Mouse (Mus musculus) kidney, embryonic 15.5 days (tissue): ENCODE results near the gene Bicc1. TPM values are rescaled to one million over a fixed set of nuclear protein-coding genes. Genes with fewer than 3 reads are reported as not detected.

Experiments
- ATAC-seq: fragments of 200-750 bp; cut with Nextera tagmentation; replicated peaks from 2 replicates; pipeline ENCODE4 v1.8.0; 2017; ENCODE audit warnings: moderate TSS enrichment; ENCODE audit not compliant: low FRiP score
- H3K27ac ChIP-seq: fragments of 300-500 bp; sonication (generic); 2 replicates; pipeline ENCODE4 v1.5.1; 2015; ENCODE audit warnings: mild to moderate bottlenecking, inconsistent platforms
- H3K27me3 ChIP-seq: fragments of 300-500 bp; sonication (generic); 2 replicates; pipeline ENCODE4 v1.6.1; 2015; ENCODE audit warnings: inconsistent platforms
- H3K36me3 ChIP-seq: fragments of 300-500 bp; sonication (generic); 2 replicates; pipeline ENCODE4 v1.6.1; 2015; ENCODE audit warnings: inconsistent platforms
- H3K4me1 ChIP-seq: fragments of 300-500 bp; sonication (generic); 2 replicates; pipeline ENCODE4 v1.6.1; 2015; ENCODE audit warnings: inconsistent platforms
- H3K4me2 ChIP-seq: fragments of 300-500 bp; sonication (generic); 2 replicates; pipeline ENCODE4 v1.6.1; 2015; ENCODE audit warnings: moderate library complexity, mild to moderate bottlenecking, inconsistent platforms
- H3K4me3 ChIP-seq: fragments of 300-500 bp; sonication (generic); replicated peaks from 2 replicates; pipeline ENCODE4 v1.5.1; 2015; ENCODE audit warnings: mild to moderate bottlenecking, inconsistent platforms
- H3K9ac ChIP-seq: fragments of 300-500 bp; sonication (generic); 2 replicates; pipeline ENCODE4 v1.6.1; 2015; ENCODE audit warnings: mild to moderate bottlenecking, inconsistent platforms
- H3K9me3 ChIP-seq: fragments of 300-500 bp; sonication (generic); replicated peaks from 2 replicates; pipeline ENCODE4 v1.6.1; 2016; ENCODE audit warnings: inconsistent platforms
- WGBS: fragments of 180-500 bp; shearing (Covaris S2); methylation state at CpG from one replicate; pipeline ENCODE4 v1.1.7; 2015; ENCODE audit warnings: mixed read lengths; 5-methylcytosine and 5-hydroxymethylcytosine counted together
- polyA plus RNA-seq: library from polyadenylated mRNA; unstranded; fragments of >200 nt; fragmentation: Nextera tagmentation; extraction: Ambion mirVana; gene quantifications from 2 replicates; pipeline ENCODE4 v1.2.1, GENCODE M21; 2015

The Bicc1 gene
- polyA plus RNA-seq, 1 experiment from 2014 or later, result 40.3 TPM

GRCm38 (mm10) chr10:70919851-70920250 is 239.6 kb downstream of the Bicc1 start:
- WGBS, result 48% methylated on average over 1 of the region's 1 CpGs
- no peak overlapping the region for H3K4me2 ChIP-seq

GRCm38 (mm10) chr10:70919031-70919663 is 240.4 kb downstream of the Bicc1 start:
- H3K27me3 ChIP-seq, result no peaks in the 10 kb centered on the region
- H3K4me2 ChIP-seq, result no peak overlapping the region
- 0 out of 2 replicates have a peak, but pooled peaks cover 4% of the 10 kb centered on the region for H3K9me3 ChIP-seq
- H3K36me3 ChIP-seq, result peaks cover 16% of the 10 kb centered on the region
- no peak overlapping the region for H3K9ac ChIP-seq
- no peak overlapping the region for H3K4me3 ChIP-seq
- no peaks in the 10 kb centered on the region for H3K4me1 ChIP-seq
- WGBS, result 76% methylated on average over 13 of the region's 13 CpGs
- no peak for ATAC-seq
- no peak overlapping the region for H3K27ac ChIP-seq

More at GRCm38 (mm10) chr10:70919851-70920250, 239.6 kb downstream of the Bicc1 start:
- Histone ChIP-seq H3K27ac (no peak overlapping the region), H3K9ac (no peak overlapping the region), H3K4me3 (no peak overlapping the region), H3K4me1 (no peaks in the 10 kb centered on the region), H3K9me3 (0 out of 2 replicates have a peak, but pooled peaks cover 4% of the 10 kb centered on the region), H3K36me3 (peaks cover 19% of the 10 kb centered on the region), H3K27me3 (no peaks in the 10 kb centered on the region)
- no peak for ATAC-seq

- 83% methylated on average over 6 of the region's 6 CpGs for WGBS
- Histone ChIP-seq H3K4me2 (no peak overlapping the region), H3K4me1 (no peaks in the 10 kb centered on the region), H3K9me3 (0 out of 2 replicates have a peak, but pooled peaks cover 4% of the 10 kb centered on the region), H3K9ac (no peak overlapping the region), H3K27ac (no peak overlapping the region), H3K4me3 (no peak overlapping the region), H3K27me3 (no peaks in the 10 kb centered on the region), H3K36me3 (no peaks in the 10 kb centered on the region)
- ATAC-seq, result no peak
Measured at GRCm38 (mm10) chr10:70916697-70917096, 242.8 kb downstream of the Bicc1 start.

GRCm38 (mm10) chr10:70915096-70915495 is 244.4 kb downstream of the Bicc1 start:
- no peaks in the 10 kb centered on the region for H3K27me3 ChIP-seq
- H3K4me3 ChIP-seq, result no peak overlapping the region
- WGBS, result 95% methylated on average over 6 of the region's 6 CpGs
- H3K9ac ChIP-seq, result no peak overlapping the region
- H3K27ac ChIP-seq, result no peak overlapping the region
- no peak for ATAC-seq
- 0 out of 2 replicates have a peak, but pooled peaks cover 4% of the 10 kb centered on the region for H3K9me3 ChIP-seq
- H3K36me3 ChIP-seq, result no peaks in the 10 kb centered on the region
- H3K4me2 ChIP-seq, result no peak overlapping the region
- H3K4me1 ChIP-seq, result no peaks in the 10 kb centered on the region

GRCm38 (mm10) chr10:70903936-70904335 is 255.6 kb downstream of the Bicc1 start:
- H3K36me3 ChIP-seq, result no peaks in the 10 kb centered on the region
- H3K27ac ChIP-seq, result no peak overlapping the region
- H3K4me1 ChIP-seq, result no peaks in the 10 kb centered on the region
- H3K9ac ChIP-seq, result no peak overlapping the region
- 76% methylated on average over 7 of the region's 7 CpGs for WGBS
- no peaks in the 10 kb centered on the region for H3K27me3 ChIP-seq
- no peak overlapping the region for H3K4me2 ChIP-seq
- no peaks in the 10 kb centered on the region for H3K9me3 ChIP-seq
- no peak for ATAC-seq
- no peak overlapping the region for H3K4me3 ChIP-seq

GRCm38 (mm10) chr10:70902751-70903485 is 256.6 kb downstream of the Bicc1 start:
- no peak overlapping the region for H3K4me3 ChIP-seq
- WGBS, result 66% methylated on average over 5 of the region's 5 CpGs

GRCm38 (mm10) chr10:70901193-70901875 is 258.2 kb downstream of the Bicc1 start:
- H3K36me3 ChIP-seq, result no peaks in the 10 kb centered on the region
- 89% methylated on average over 11 of the region's 11 CpGs for WGBS
- H3K9ac ChIP-seq, result no peak overlapping the region
- no peak overlapping the region for H3K4me3 ChIP-seq
- ATAC-seq, result no peak
- no peaks in the 10 kb centered on the region for H3K9me3 ChIP-seq
- no peak overlapping the region for H3K27ac ChIP-seq
- H3K4me1 ChIP-seq, result no peaks in the 10 kb centered on the region
- H3K27me3 ChIP-seq, result no peaks in the 10 kb centered on the region
- H3K4me2 ChIP-seq, result no peak overlapping the region

More at GRCm38 (mm10) chr10:70902751-70903485, 256.6 kb downstream of the Bicc1 start:
- ATAC-seq, result no peak
- no peak overlapping the region for H3K9ac ChIP-seq
- H3K36me3 ChIP-seq, result no peaks in the 10 kb centered on the region
- no peaks in the 10 kb centered on the region for H3K27me3 ChIP-seq
- H3K9me3 ChIP-seq, result no peaks in the 10 kb centered on the region
- no peaks in the 10 kb centered on the region for H3K4me1 ChIP-seq
- H3K27ac ChIP-seq, result no peak overlapping the region
- no peak overlapping the region for H3K4me2 ChIP-seq

- no peak overlapping the region for H3K4me2 ChIP-seq
- H3K27me3 ChIP-seq, result no peaks in the 10 kb centered on the region
- H3K4me1 ChIP-seq, result no peaks in the 10 kb centered on the region
- H3K9me3 ChIP-seq, result no peaks in the 10 kb centered on the region
- no peak overlapping the region for H3K4me3 ChIP-seq
- ATAC-seq, result no peak
- 85% methylated on average over 8 of the region's 8 CpGs for WGBS
- no peaks in the 10 kb centered on the region for H3K36me3 ChIP-seq
- H3K27ac ChIP-seq, result no peak overlapping the region
- H3K9ac ChIP-seq, result no peak overlapping the region
Measured at GRCm38 (mm10) chr10:70895891-70896290, 263.6 kb downstream of the Bicc1 start.

- Histone ChIP-seq H3K9me3 (no peaks in the 10 kb centered on the region), H3K4me1 (peaks cover 4% of the 10 kb centered on the region; the same call in 1 of the 2 replicates), H3K36me3 (no peaks in the 10 kb centered on the region), H3K27ac (no peak overlapping the region), H3K4me3 (no peak overlapping the region), H3K27me3 (no peaks in the 10 kb centered on the region), H3K9ac (no peak overlapping the region), H3K4me2 (no peak overlapping the region)
- WGBS, result 33% methylated on average over 1 of the region's 1 CpGs
- ATAC-seq, result no peak
Measured at GRCm38 (mm10) chr10:70878046-70878445, 281.5 kb downstream of the Bicc1 start.

GRCm38 (mm10) chr10:70877631-70878030 is 281.9 kb downstream of the Bicc1 start:
- Histone ChIP-seq H3K4me1 (peaks cover 4% of the 10 kb centered on the region; the same call in 1 of the 2 replicates), H3K27me3 (no peaks in the 10 kb centered on the region), H3K4me2 (no peak overlapping the region), H3K4me3 (no peak overlapping the region), H3K36me3 (no peaks in the 10 kb centered on the region), H3K27ac (no peak overlapping the region), H3K9me3 (no peaks in the 10 kb centered on the region), H3K9ac (no peak overlapping the region)
- WGBS, result 47% methylated on average over 8 of the region's 8 CpGs
- ATAC-seq, result no peak

- ATAC-seq, result no peak
- Histone ChIP-seq H3K27me3 (no peaks in the 10 kb centered on the region), H3K9ac (no peak overlapping the region), H3K4me3 (no peak overlapping the region), H3K27ac (no peak overlapping the region), H3K4me1 (peaks cover 4% of the 10 kb centered on the region; the same call in 1 of the 2 replicates), H3K9me3 (no peaks in the 10 kb centered on the region), H3K4me2 (no peak overlapping the region), H3K36me3 (no peaks in the 10 kb centered on the region)
- WGBS, result 90% methylated on average over 9 of the region's 9 CpGs
Measured at GRCm38 (mm10) chr10:70876522-70876921, 283.0 kb downstream of the Bicc1 start.

- H3K27me3 ChIP-seq, result no peaks in the 10 kb centered on the region
- no peak for ATAC-seq
- no peak overlapping the region for H3K4me3 ChIP-seq
- no peak overlapping the region for H3K4me2 ChIP-seq
- no peak overlapping the region for H3K9ac ChIP-seq
- H3K36me3 ChIP-seq, result no peaks in the 10 kb centered on the region
- WGBS, result 73% methylated on average over 8 of the region's 8 CpGs
- H3K9me3 ChIP-seq, result no peaks in the 10 kb centered on the region
- H3K4me1 ChIP-seq, result peaks cover 4% of the 10 kb centered on the region; the same call in 1 of the 2 replicates
- H3K27ac ChIP-seq, result no peak overlapping the region
Measured at GRCm38 (mm10) chr10:70876119-70876518, 283.4 kb downstream of the Bicc1 start.
